Mouse (Mus musculus): ENCODE measurements around the gene Cpne4.

GRCm38 (mm10) chr9:104623564-104623963, 76.5 kb downstream of the Cpne4 start:
- no peak for TF ChIP-seq TAL1 (IDR thresholded peaks at IDR 0.05; ENCODE audit: low read length)
- TF ChIP-seq GATA1 (IDR thresholded peaks at IDR 0.05; ENCODE audit: low read length) = no peak
